Comparison of ENCODE assay signal across 10 mouse cellular contexts in genomic region chr6:143020647-143021046, GRCm38 (mm10). TPM values are rescaled to one million over a fixed set of nuclear protein-coding genes. Genes with fewer than 3 reads are reported as not detected.
DNase-seq lines count a peak whose midpoint lies in the region; ATAC-seq and TF ChIP-seq lines count a peak whose summit lies in the region.
"Had no signal": no experiment of that assay in that cellular context is flagged by ENCODE, and none has a peak within 500 bp of the region (broad histone marks: within the 10 kb centered on the region; RNA-seq: fewer than 3 reads in every experiment).

No protein-coding gene starts in this region.

- 0 out of 2 replicates have a peak, but pooled peaks have one; percentile 21 for ATAC-seq in forebrain, embryonic 13.5 days
- ATAC-seq in forebrain, embryonic 11.5 days (replicated peaks; ENCODE audit: low FRiP score): no peak
- ATAC-seq in midbrain, embryonic 14.5 days (ENCODE audit: low FRiP score, low TSS enrichment): no peak
- no peak for ATAC-seq in midbrain, embryonic 13.5 days
- peak; percentile 56 for ATAC-seq in erythroblast, adult 5-6 weeks (replicated peaks; ENCODE audit: low FRiP score, poor library complexity, severe bottlenecking)
- no peak for ATAC-seq in stomach, postnatal 0 days (ENCODE audit: low FRiP score, low TSS enrichment)

- no peak overlapping the region for H3K4me3 ChIP-seq in forebrain, embryonic 13.5 days
- H3K4me3 ChIP-seq in forebrain, embryonic 11.5 days (ENCODE audit: low read depth, low read length): no peak overlapping the region
- H3K4me3 ChIP-seq in midbrain, embryonic 14.5 days (replicated peaks; ENCODE audit: low read depth, low read length): no peak overlapping the region
- no peak overlapping the region for H3K4me3 ChIP-seq in midbrain, embryonic 13.5 days (replicated peaks)
- no peak overlapping the region for H3K4me3 ChIP-seq in stomach, postnatal 0 days (ENCODE audit: low read depth, low read length)
- H3K4me3 ChIP-seq: stomach, embryonic 15.5 days had no signal

- no peak for DNase-seq in forebrain, embryonic 11.5 days (ENCODE audit: low spot score)
- DNase-seq in midbrain, embryonic 14.5 days: peak; percentile 67
- peak; percentile 13 for DNase-seq in stomach, postnatal 0 days (ENCODE audit: low spot score)
- no peak for DNase-seq in adrenal gland, adult 8-10 months
- DNase-seq in spleen, postnatal 36 days (ENCODE audit: low spot score in 2 of 2): no peak
- DNase-seq: kidney, postnatal 25 days had no signal

- H3K36me3 ChIP-seq in forebrain, embryonic 13.5 days (ENCODE audit: poor library complexity, severe bottlenecking): peaks cover 38% of the 10 kb centered on the region
- no peaks in the 10 kb centered on the region for H3K36me3 ChIP-seq in forebrain, embryonic 11.5 days (ENCODE audit: control insufficient read depth, insufficient read depth, low read length)
- H3K36me3 ChIP-seq in midbrain, embryonic 14.5 days (ENCODE audit: control insufficient read depth, insufficient read depth, low read length): peaks cover 39% of the 10 kb centered on the region
- peaks cover 42% of the 10 kb centered on the region for H3K36me3 ChIP-seq in midbrain, embryonic 13.5 days
- H3K36me3 ChIP-seq in stomach, postnatal 0 days (ENCODE audit: control insufficient read depth, insufficient read depth, low read length): peaks cover 4% of the 10 kb centered on the region

- no peak overlapping the region for H3K27ac ChIP-seq in forebrain, embryonic 13.5 days
- no peak overlapping the region for H3K27ac ChIP-seq in forebrain, embryonic 11.5 days (ENCODE audit: low read depth, low read length)
- no peak overlapping the region for H3K27ac ChIP-seq in midbrain, embryonic 14.5 days (replicated peaks; ENCODE audit: low read depth, low read length)
- no peak overlapping the region for H3K27ac ChIP-seq in midbrain, embryonic 13.5 days
- no peak overlapping the region for H3K27ac ChIP-seq in stomach, postnatal 0 days (replicated peaks)
- H3K27ac ChIP-seq: stomach, embryonic 15.5 days had no signal

- H3K4me2 ChIP-seq in forebrain, embryonic 13.5 days: no peak overlapping the region
- no peak overlapping the region for H3K4me2 ChIP-seq in forebrain, embryonic 11.5 days (ENCODE audit: low read depth, low read length, severe bottlenecking)
- no peak overlapping the region for H3K4me2 ChIP-seq in midbrain, embryonic 14.5 days (ENCODE audit: low read length)
- no peak overlapping the region for H3K4me2 ChIP-seq in midbrain, embryonic 13.5 days (replicated peaks)
- H3K4me2 ChIP-seq in stomach, postnatal 0 days (replicated peaks; ENCODE audit: low read depth): no peak overlapping the region
- H3K4me2 ChIP-seq: stomach, embryonic 15.5 days had no signal

- whole genome bisulfite sequencing in forebrain, embryonic 13.5 days: 77% methylated on average over 5 of the region's 5 CpGs
- 65% methylated on average over 5 of the region's 5 CpGs for WGBS in forebrain, embryonic 11.5 days
- 67% methylated on average over 5 of the region's 5 CpGs for WGBS in midbrain, embryonic 14.5 days
- 68% methylated on average over 5 of the region's 5 CpGs for WGBS in midbrain, embryonic 13.5 days
- WGBS in stomach, postnatal 0 days: 73% methylated on average over 5 of the region's 5 CpGs

- no peak for TF ChIP-seq EP300 in stomach, postnatal 0 days (optimal IDR thresholded peaks at IDR 0.05)

- no peaks in the 10 kb centered on the region for H3K27me3 ChIP-seq in forebrain, embryonic 13.5 days
- no peaks in the 10 kb centered on the region for H3K27me3 ChIP-seq in forebrain, embryonic 11.5 days (ENCODE audit: control insufficient read depth, insufficient read depth, low read length)
- no peaks in the 10 kb centered on the region for H3K27me3 ChIP-seq in midbrain, embryonic 14.5 days (ENCODE audit: control insufficient read depth, insufficient read depth, low read length)
- no peaks in the 10 kb centered on the region for H3K27me3 ChIP-seq in midbrain, embryonic 13.5 days
- H3K27me3 ChIP-seq in stomach, postnatal 0 days (ENCODE audit: control insufficient read depth, insufficient read depth, low read length): no peaks in the 10 kb centered on the region
- H3K27me3 ChIP-seq: stomach, embryonic 15.5 days had no signal

- no peak overlapping the region for H3K9ac ChIP-seq in forebrain, embryonic 13.5 days
- H3K9ac ChIP-seq in forebrain, embryonic 11.5 days (ENCODE audit: low read length): no peak overlapping the region
- H3K9ac ChIP-seq in midbrain, embryonic 14.5 days (replicated peaks; ENCODE audit: low read length): no peak overlapping the region
- no peak overlapping the region for H3K9ac ChIP-seq in midbrain, embryonic 13.5 days (replicated peaks)
- H3K9ac ChIP-seq in stomach, postnatal 0 days (ENCODE audit: low read length): no peak overlapping the region
- H3K9ac ChIP-seq: stomach, embryonic 15.5 days had no signal

- peak; percentile 63 for TF ChIP-seq CTCF in stomach, postnatal 0 days (IDR thresholded peaks at IDR 0.05; ENCODE audit: low read depth)

- no peaks in the 10 kb centered on the region for H3K9me3 ChIP-seq in forebrain, embryonic 13.5 days (replicated peaks)
- no peaks in the 10 kb centered on the region for H3K9me3 ChIP-seq in forebrain, embryonic 11.5 days (ENCODE audit: control insufficient read depth, low read length)
- no peaks in the 10 kb centered on the region for H3K9me3 ChIP-seq in midbrain, embryonic 14.5 days (ENCODE audit: control insufficient read depth, low read length)
- no peaks in the 10 kb centered on the region for H3K9me3 ChIP-seq in midbrain, embryonic 13.5 days
- H3K9me3 ChIP-seq in stomach, postnatal 0 days (ENCODE audit: control insufficient read depth, low read length): no peaks in the 10 kb centered on the region
- H3K9me3 ChIP-seq: stomach, embryonic 15.5 days had no signal

- 0 out of 2 replicates have a peak, but pooled peaks cover 3% of the 10 kb centered on the region for H3K4me1 ChIP-seq in forebrain, embryonic 13.5 days
- no peaks in the 10 kb centered on the region for H3K4me1 ChIP-seq in forebrain, embryonic 11.5 days (replicated peaks; ENCODE audit: control insufficient read depth, insufficient read depth, low read length)
- no peaks in the 10 kb centered on the region for H3K4me1 ChIP-seq in midbrain, embryonic 14.5 days (ENCODE audit: control insufficient read depth, insufficient read depth, low read length)
- H3K4me1 ChIP-seq in midbrain, embryonic 13.5 days (replicated peaks): no peaks in the 10 kb centered on the region
- no peaks in the 10 kb centered on the region for H3K4me1 ChIP-seq in stomach, postnatal 0 days (replicated peaks; ENCODE audit: control insufficient read depth, insufficient read depth)
- H3K4me1 ChIP-seq: stomach, embryonic 15.5 days had no signal

RNA-seq across cellular contexts. Expression of gene St8sia1, which starts 56.4 kb away (rescaled TPM):
- polyA plus RNA-seq in forebrain, embryonic 13.5 days (2015; fragmentation: Nextera tagmentation; extraction: Ambion mirVana): 4.2 and 4.8 TPM in 2 replicates
- 2.4 and 3.1 TPM in 2 replicates for polyA plus RNA-seq in forebrain, embryonic 11.5 days (2014; fragmentation: Nextera tagmentation; extraction: Ambion mirVana)
- 7.5 and 8.4 TPM in 2 replicates for polyA plus RNA-seq in midbrain, embryonic 14.5 days (2014; fragmentation: Nextera tagmentation; extraction: Ambion mirVana)
- polyA plus RNA-seq in midbrain, embryonic 13.5 days (2015; fragmentation: Nextera tagmentation; extraction: Ambion mirVana): 8.0 and 8.4 TPM in 2 replicates
- total RNA-seq in erythroblast, adult 5-6 weeks (2015; ENCODE audit: low replicate concordance): not detected in 2 replicates
- not detected in 2 replicates for total RNA-seq in erythroblast, adult 5-6 weeks (2017; ENCODE audit: low replicate concordance)
- 0.19 and 0.23 TPM in 2 replicates for polyA plus RNA-seq in stomach, postnatal 0 days (2015; fragmentation: Nextera tagmentation; extraction: Ambion mirVana)
- 1 to 10 TPM in 3 of 4 experiments, under 1 TPM in 1; 0.87 to 3.1 (median 2.2) TPM for total RNA-seq in adrenal gland, adult 8-10 months (2022)

Comparison
In these comparisons a context has a peak if more than half of its experiments do, and no peak if none do; other contexts are left out.
1. ATAC-seq: peak in forebrain, embryonic 13.5 days (single experiment) and erythroblast, adult 5-6 weeks (single experiment); none in forebrain, embryonic 11.5 days (single experiment), midbrain, embryonic 14.5 days (single experiment), midbrain, embryonic 13.5 days (single experiment) and stomach, postnatal 0 days (single experiment).
2. DNase-seq: peak in midbrain, embryonic 14.5 days (single experiment) and stomach, postnatal 0 days (single experiment); none in forebrain, embryonic 11.5 days (single experiment), adrenal gland, adult 8-10 months (single experiment) and spleen, postnatal 36 days (0 of 2).